Mouse (Mus musculus): Measurements from ENCODE around the gene Gabrb3. TPM values are rescaled to one million over a fixed set of nuclear protein-coding genes. Genes with fewer than 3 reads are reported as not detected.

Gabrb3 gene
- polyA plus RNA-seq, 1 experiment from 2014 or later = 58.5 TPM

DNA sequence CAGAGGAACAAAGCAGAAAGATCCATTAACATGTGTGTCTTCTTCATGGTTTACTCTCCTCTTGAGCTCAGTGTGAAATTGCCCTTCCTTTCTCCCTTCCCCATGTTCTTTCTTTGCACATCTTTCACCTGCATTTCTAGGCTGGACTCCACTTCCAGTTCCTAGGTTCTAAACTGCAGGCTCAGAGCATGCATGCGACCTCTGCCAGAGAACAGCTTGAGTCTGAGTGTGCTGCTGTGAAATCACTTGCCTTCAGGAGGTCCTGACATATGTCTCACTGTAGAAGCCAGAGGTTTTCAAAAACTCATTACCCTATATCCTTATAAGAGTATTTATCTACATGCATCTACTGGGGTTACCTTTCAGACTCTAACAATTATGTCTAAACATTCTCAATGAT lies 383.8 kb downstream of the Gabrb3 start:
- Histone ChIP-seq H3K9ac (replicated peaks; ENCODE audit: low read length) (no peak overlapping the region), H3K9me3 (ENCODE audit: control insufficient read depth, low read length) (no peaks in the 10 kb centered on the region), H3K36me3 (ENCODE audit: control insufficient read depth, insufficient read depth, low read length) (no peaks in the 10 kb centered on the region), H3K4me1 (ENCODE audit: control insufficient read depth, insufficient read depth, low read length) (no peaks in the 10 kb centered on the region), H3K4me2 (ENCODE audit: low read length) (no peak overlapping the region), H3K27ac (replicated peaks; ENCODE audit: low read depth, low read length) (no peak overlapping the region), H3K27me3 (ENCODE audit: control insufficient read depth, insufficient read depth, low read length) (no peaks in the 10 kb centered on the region), H3K4me3 (replicated peaks; ENCODE audit: low read depth, low read length) (no peak overlapping the region)
- ATAC-seq (ENCODE audit: low FRiP score, low TSS enrichment) = no peak
- DNase-seq = no peak
- WGBS = 93% methylated on average over 1 of the region's 1 CpGs

- DNase-seq = no peak
- H3K4me2 ChIP-seq (ENCODE audit: low read length) = no peak overlapping the region
- no peak for ATAC-seq (ENCODE audit: low FRiP score, low TSS enrichment)
- H3K9ac ChIP-seq (replicated peaks; ENCODE audit: low read length) = no peak overlapping the region
- H3K9me3 ChIP-seq (ENCODE audit: control insufficient read depth, low read length) = no peaks in the 10 kb centered on the region
- H3K27me3 ChIP-seq (ENCODE audit: control insufficient read depth, insufficient read depth, low read length) = no peaks in the 10 kb centered on the region
- H3K4me3 ChIP-seq (replicated peaks; ENCODE audit: low read depth, low read length) = no peak overlapping the region
- no peaks in the 10 kb centered on the region for H3K4me1 ChIP-seq (ENCODE audit: control insufficient read depth, insufficient read depth, low read length)
- H3K27ac ChIP-seq (replicated peaks; ENCODE audit: low read depth, low read length) = no peak overlapping the region
- WGBS = 12% methylated on average over 1 of the region's 1 CpGs
- peaks cover 16% of the 10 kb centered on the region for H3K36me3 ChIP-seq (ENCODE audit: control insufficient read depth, insufficient read depth, low read length)
Measured at GRCm38 (mm10) chr7:57813716-57814115, 394.2 kb downstream of the Gabrb3 start.

- no peaks in the 10 kb centered on the region for H3K36me3 ChIP-seq (ENCODE audit: control insufficient read depth, insufficient read depth, low read length)
- no peak overlapping the region for H3K27ac ChIP-seq (replicated peaks; ENCODE audit: low read depth, low read length)
- no peak overlapping the region for H3K4me2 ChIP-seq (ENCODE audit: low read length)
- no peaks in the 10 kb centered on the region for H3K9me3 ChIP-seq (ENCODE audit: control insufficient read depth, low read length)
- ATAC-seq (ENCODE audit: low FRiP score, low TSS enrichment) (0 out of 2 replicates have a peak, but pooled peaks have one; percentile 46), DNase-seq (no peak)
- no peaks in the 10 kb centered on the region for H3K4me1 ChIP-seq (ENCODE audit: control insufficient read depth, insufficient read depth, low read length)
- 66% methylated on average over 1 of the region's 1 CpGs for WGBS
- no peak overlapping the region for H3K9ac ChIP-seq (replicated peaks; ENCODE audit: low read length)
- no peaks in the 10 kb centered on the region for H3K27me3 ChIP-seq (ENCODE audit: control insufficient read depth, insufficient read depth, low read length)
- no peak overlapping the region for H3K4me3 ChIP-seq (replicated peaks; ENCODE audit: low read depth, low read length)
Measured at GRCm38 (mm10) chr7:57842383-57842896, 422.9 kb downstream of the Gabrb3 start.

- no peak overlapping the region for H3K9ac ChIP-seq (replicated peaks; ENCODE audit: low read length)
- H3K4me3 ChIP-seq (replicated peaks; ENCODE audit: low read depth, low read length) = no peak overlapping the region
- WGBS = 55% methylated on average over 2 of the region's 2 CpGs
- no peak overlapping the region for H3K27ac ChIP-seq (replicated peaks; ENCODE audit: low read depth, low read length)
- no peaks in the 10 kb centered on the region for H3K27me3 ChIP-seq (ENCODE audit: control insufficient read depth, insufficient read depth, low read length)
- H3K4me2 ChIP-seq (ENCODE audit: low read length) = no peak overlapping the region
- no peaks in the 10 kb centered on the region for H3K9me3 ChIP-seq (ENCODE audit: control insufficient read depth, low read length)
- no peaks in the 10 kb centered on the region for H3K36me3 ChIP-seq (ENCODE audit: control insufficient read depth, insufficient read depth, low read length)
- DNase-seq = peak; percentile 36
- no peaks in the 10 kb centered on the region for H3K4me1 ChIP-seq (ENCODE audit: control insufficient read depth, insufficient read depth, low read length)
- no peak for ATAC-seq (ENCODE audit: low FRiP score, low TSS enrichment)
Measured at GRCm38 (mm10) chr7:57867951-57868350, 448.5 kb downstream of the Gabrb3 start.

Small RNA genes within 50 kb of the gene (microRNA-seq; reads per million reads assigned to microRNA genes)
- not detected for gene Mir6389

Other genes with a start within 250 kb of the Gabrb3 start
- 4.5 and 4.6 TPM in 2 replicates for gene Gabrg3, start 32.5 kb upstream of the Gabrb3 start, polyA plus RNA-seq (2014; fragmentation: Nextera tagmentation; extraction: Ambion mirVana)
- gene Gabra5, start 90.4 kb downstream of the Gabrb3 start, polyA plus RNA-seq (2014; fragmentation: Nextera tagmentation; extraction: Ambion mirVana) = 25.2 and 27.8 TPM in 2 replicates

Measured in midbrain, embryonic 14.5 days (tissue).